Mouse (Mus musculus): ENCODE measurements around the gene Ccdc58. TPM values are rescaled to one million over a fixed set of nuclear protein-coding genes. Genes with fewer than 3 reads are reported as not detected.
"Not testable (repeated sequence)": the region's sequence is repeated elsewhere in the genome, so short reads cannot be mapped to it uniquely, and the experiment has no call there.

The Ccdc58 gene
- polyA plus RNA-seq (2012; rRNA removed) = 8.0 and 10.9 TPM in 2 replicates

- DNase-seq (ENCODE audit: low read depth) = peak; percentile 45
Observed at GRCm38 (mm10) chr16:36071450-36072379, at the start of gene Ccdc58, which contains the start of gene Fam162a. TSS of gene Ccdc58 (plus strand) at chr16:36071685. TSS of gene Fam162a (minus strand) at chr16:36071594.

- not testable (repeated sequence) for DNase-seq (ENCODE audit: low read depth)
Observed at GRCm38 (mm10) chr16:36028120-36028519, 43.4 kb upstream of the Ccdc58 start.

GRCm38 (mm10) chr16:36040640-36041624, 30.6 kb upstream of the Ccdc58 start, which contains the start of gene Wdr5b:
TSS of gene Wdr5b (plus strand) at chr16:36041190.
- peak; percentile 89 for DNase-seq (ENCODE audit: low read depth)

- no peak for DNase-seq (ENCODE audit: low read depth)
Observed at GRCm38 (mm10) chr16:36041625-36042020, 29.9 kb upstream of the Ccdc58 start.

GRCm38 (mm10) chr16:36043073-36043472, 28.4 kb upstream of the Ccdc58 start:
- no peak for DNase-seq (ENCODE audit: low read depth)

GRCm38 (mm10) chr16:36043964-36044363, 27.5 kb upstream of the Ccdc58 start:
- no peak for DNase-seq (ENCODE audit: low read depth)

GRCm38 (mm10) chr16:36047538-36047937, 23.9 kb upstream of the Ccdc58 start:
- no peak for DNase-seq (ENCODE audit: low read depth)

- no peak for DNase-seq (ENCODE audit: low read depth)
Observed at GRCm38 (mm10) chr16:36051491-36051890, 20.0 kb upstream of the Ccdc58 start.

GRCm38 (mm10) chr16:36053524-36054275, 17.8 kb upstream of the Ccdc58 start:
- DNase-seq (ENCODE audit: low read depth) = no peak

- DNase-seq (ENCODE audit: low read depth) = no peak
Observed at GRCm38 (mm10) chr16:36054920-36055319, 16.6 kb upstream of the Ccdc58 start.

GRCm38 (mm10) chr16:36056416-36056815, 15.1 kb upstream of the Ccdc58 start:
- DNase-seq (ENCODE audit: low read depth) = no peak

GRCm38 (mm10) chr16:36057933-36058475, 13.5 kb upstream of the Ccdc58 start:
- no peak for DNase-seq (ENCODE audit: low read depth)

- DNase-seq (ENCODE audit: low read depth) = not testable (repeated sequence)
Observed at GRCm38 (mm10) chr16:36062534-36062933, 9.0 kb upstream of the Ccdc58 start.

GRCm38 (mm10) chr16:36063315-36063714, 8.2 kb upstream of the Ccdc58 start:
- DNase-seq (ENCODE audit: low read depth) = no peak

GRCm38 (mm10) chr16:36064904-36065303, 6.6 kb upstream of the Ccdc58 start:
- no peak for DNase-seq (ENCODE audit: low read depth)

GRCm38 (mm10) chr16:36067694-36068093, 3.8 kb upstream of the Ccdc58 start:
- DNase-seq (ENCODE audit: low read depth) = no peak

- DNase-seq (ENCODE audit: low read depth) = no peak
Observed at GRCm38 (mm10) chr16:36068356-36068755, 3.1 kb upstream of the Ccdc58 start.

GRCm38 (mm10) chr16:36069819-36070575, 1.5 kb upstream of the Ccdc58 start:
- no peak for DNase-seq (ENCODE audit: low read depth)

GRCm38 (mm10) chr16:36071071-36071449, 425 bp upstream of the Ccdc58 start:
- no peak for DNase-seq (ENCODE audit: low read depth)

GRCm38 (mm10) chr16:36072410-36073011, 1.0 kb downstream of the Ccdc58 start:
- no peak for DNase-seq (ENCODE audit: low read depth)

All from gonadal fat pad, adult 2 months (tissue).